Mouse (Mus musculus): ENCODE measurements at regions not wholly inside any gene's neighbourhood (a gene's known extent, or its start where the extent isn't known, plus 50 kb on each side); places are given as distances from the start of the nearest gene placed in this dataset.

DNA sequence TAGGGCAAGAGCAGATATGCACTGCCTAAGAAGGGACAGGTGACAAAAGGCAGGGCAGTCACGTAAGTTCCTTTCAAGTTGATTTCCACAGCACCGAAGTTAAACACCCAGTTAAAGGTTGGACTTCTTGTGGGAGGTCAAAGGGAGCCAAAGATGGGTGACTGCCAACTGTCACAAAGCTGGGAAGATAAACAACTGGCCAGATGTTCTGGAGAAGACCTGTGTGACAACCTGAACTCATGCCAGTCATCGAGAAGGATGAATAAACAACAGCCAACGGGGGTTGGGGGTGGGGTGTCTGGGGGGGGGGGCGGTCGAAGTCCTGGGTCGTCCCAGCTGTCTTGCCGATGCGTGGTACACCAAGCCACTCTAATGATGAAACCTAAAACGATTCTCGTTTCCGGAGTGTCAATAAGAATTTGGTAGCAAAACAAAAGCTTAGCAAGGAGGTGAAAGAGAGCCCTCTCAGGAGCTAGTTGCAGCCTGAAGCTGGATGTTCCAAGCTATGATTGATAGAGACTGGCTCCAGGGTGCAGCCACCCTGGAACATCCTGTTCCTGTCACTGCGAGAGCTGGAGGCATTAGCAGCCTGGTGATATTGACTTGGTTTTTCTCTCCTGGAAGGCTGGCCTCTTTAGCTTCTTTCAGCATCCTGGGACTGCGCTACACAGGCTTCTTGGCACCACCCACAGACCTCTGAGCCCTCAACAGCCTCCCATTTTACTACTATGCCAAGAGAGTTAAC is 259.0 kb downstream of the Foxo1 start:
- intact Hi-C loops (cut with DNase I) = no loop called here
- no peak for DNase-seq

GRCm38 (mm10) chr3:52522886-52523285 is 254.8 kb downstream of the Foxo1 start:
- no peak for DNase-seq
- intact Hi-C loops (cut with DNase I) = no loop called here

GRCm38 (mm10) chr3:52520609-52520947 is 252.4 kb downstream of the Foxo1 start:
- intact Hi-C loops (cut with DNase I) = no loop called here
- DNase-seq = peak; percentile 43

DNA sequence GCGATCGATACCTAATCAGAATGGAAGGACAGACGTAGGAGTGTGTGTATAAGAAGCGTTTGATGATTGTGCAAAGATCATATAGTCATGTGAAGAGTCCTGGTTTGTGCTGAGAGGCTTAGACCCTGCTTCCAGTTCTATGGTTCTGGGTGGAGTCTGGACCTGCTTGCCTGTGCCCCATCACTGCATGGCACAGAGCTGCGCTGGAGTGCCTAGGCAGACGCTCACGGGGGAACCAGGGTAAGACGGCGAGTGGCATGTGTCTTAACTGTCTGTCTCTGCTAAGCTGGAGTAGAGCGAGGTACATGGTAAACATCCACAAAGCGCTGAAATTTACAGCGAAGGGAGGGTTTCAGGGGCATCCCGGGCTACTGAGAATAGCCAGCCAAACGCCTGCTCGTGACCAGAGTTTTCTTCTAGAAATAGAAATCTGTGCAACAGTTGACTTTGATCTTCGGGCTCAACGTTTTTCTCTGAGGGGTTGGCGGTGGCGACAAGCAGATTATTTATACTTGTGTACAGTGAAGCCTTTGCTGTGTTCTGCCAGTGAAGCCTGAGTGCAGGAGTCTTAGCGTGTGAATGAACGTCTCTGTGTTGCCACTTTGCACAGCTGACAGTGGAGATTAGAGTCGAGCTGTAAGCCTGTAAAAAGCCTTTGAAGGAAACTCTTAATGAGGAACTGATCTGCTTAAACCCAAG is 251.9 kb downstream of the Foxo1 start:
- intact Hi-C loops (cut with DNase I) = no loop called here
- DNase-seq = peak; percentile 10

GRCm38 (mm10) chr3:52517808-52518207 is 249.7 kb downstream of the Foxo1 start:
- intact Hi-C loops (cut with DNase I) = no loop called here
- DNase-seq = no peak

DNA sequence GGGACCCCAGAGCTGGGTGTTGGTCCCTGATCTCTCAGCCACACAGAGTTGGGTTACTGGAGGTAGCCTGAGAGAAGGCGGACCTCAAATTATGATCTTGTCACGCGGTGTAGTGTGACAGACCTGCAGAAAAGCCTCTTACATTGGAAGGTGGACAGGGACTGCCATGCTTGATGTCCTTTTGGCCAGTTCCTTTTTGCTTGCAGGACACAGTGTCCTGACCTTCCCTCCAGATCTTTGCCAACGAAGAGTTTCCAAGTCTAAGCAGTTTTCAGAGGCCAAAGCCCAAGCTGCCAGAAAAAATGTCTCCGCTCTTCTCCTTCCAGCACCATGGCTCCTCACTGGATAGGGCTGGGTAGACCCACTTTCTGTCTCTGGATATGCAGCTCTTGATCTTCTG is 248.6 kb downstream of the Foxo1 start:
- DNase-seq = no peak
- intact Hi-C loops (cut with DNase I) = no loop called here

- no peak for DNase-seq
- intact Hi-C loops (cut with DNase I) = no loop called here
Measured at GRCm38 (mm10) chr3:52512761-52513160, 244.6 kb downstream of the Foxo1 start.

DNA sequence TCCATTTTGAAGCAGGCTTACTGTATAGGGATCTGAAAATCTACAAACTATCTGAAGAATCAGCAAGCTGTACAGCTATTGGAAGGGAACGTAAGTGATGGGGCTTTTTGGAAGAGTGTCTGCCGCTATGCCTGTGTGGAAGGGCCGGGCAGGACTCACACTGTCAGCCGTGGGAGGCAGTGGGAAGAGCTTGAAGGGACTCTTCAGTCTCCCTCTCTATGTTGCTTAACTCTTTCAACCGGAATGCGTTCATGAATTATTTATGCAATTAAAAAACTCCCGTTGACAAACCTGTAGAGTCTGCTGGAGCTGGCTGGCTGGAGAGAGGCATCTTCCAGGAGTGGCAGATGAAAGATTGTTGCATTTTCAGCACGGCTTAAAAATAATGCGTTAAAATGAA is 243.4 kb downstream of the Foxo1 start:
- DNase-seq = no peak
- intact Hi-C loops (cut with DNase I) = no loop called here

GRCm38 (mm10) chr3:52510831-52511230 is 242.7 kb downstream of the Foxo1 start:
- intact Hi-C loops (cut with DNase I) = no loop called here
- DNase-seq = no peak

- intact Hi-C loops (cut with DNase I) = no loop called here
- peak; percentile 51 for DNase-seq
Measured at GRCm38 (mm10) chr3:52510088-52510765, 242.1 kb downstream of the Foxo1 start.

- no peak for DNase-seq
- intact Hi-C loops (cut with DNase I) = no loop called here
Measured at GRCm38 (mm10) chr3:52503925-52504324, 235.8 kb downstream of the Foxo1 start.

DNA sequence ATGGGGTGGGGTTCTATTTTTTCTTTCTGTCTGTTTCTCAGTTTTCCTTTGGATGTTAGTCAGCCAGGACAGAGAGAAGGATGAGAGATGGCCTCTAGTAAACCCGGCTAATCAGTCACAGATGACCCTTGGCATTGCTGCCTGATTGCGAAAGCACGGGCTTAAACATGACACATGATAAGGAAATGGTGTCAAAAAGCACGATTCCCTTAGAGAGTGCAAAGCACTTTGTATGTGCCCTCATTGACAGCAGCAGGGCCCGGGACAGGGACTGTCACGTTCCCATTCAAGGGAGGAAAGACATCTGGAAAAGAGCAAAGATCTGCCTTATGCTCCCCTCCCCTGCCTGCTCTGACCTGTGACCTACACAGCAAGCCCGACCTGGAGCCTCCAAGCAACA is 234.1 kb downstream of the Foxo1 start:
- intact Hi-C loops (cut with DNase I) = no loop called here
- no peak for DNase-seq

DNA sequence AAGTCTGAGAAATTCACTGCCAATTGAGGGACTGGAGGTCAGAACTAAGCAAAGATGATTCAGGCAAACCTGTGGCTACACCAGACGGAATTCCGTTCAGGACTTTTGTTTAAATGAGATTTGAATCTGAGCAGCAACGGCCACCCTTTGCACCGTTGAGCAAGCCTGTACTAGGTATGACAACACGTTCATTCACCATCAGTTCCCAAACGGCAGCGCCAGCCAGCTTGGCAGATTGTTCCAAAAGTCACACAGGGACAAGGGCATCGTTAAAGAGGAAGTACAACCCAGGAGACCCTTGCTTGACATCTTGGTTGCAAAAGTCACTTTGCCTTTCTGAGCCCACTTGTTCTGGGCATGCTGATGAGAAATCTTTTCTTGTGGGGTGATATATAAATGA is 233.5 kb downstream of the Foxo1 start:
- DNase-seq = no peak
- intact Hi-C loops (cut with DNase I) = no loop called here

DNA sequence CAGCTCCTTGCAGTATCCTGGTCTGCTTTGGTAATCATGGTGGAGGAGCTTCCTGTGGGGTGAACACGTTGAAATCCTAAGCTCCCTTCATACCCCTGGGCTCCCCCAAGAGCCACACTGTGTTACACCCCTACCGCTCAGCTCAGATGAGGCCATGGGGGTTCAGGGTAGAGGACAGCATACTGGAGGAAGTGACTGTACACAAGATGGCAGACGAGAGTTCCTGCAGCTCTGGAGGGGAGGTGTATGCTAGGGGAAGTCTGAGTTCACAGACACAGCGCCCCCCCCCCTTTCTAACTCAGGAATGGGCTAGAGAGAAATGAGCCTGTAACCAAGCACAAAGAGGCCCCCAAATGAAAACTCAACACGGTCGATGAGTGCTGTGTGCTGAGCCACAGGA is 231.9 kb downstream of the Foxo1 start:
- DNase-seq = no peak
- intact Hi-C loops (cut with DNase I) = no loop called here

DNA sequence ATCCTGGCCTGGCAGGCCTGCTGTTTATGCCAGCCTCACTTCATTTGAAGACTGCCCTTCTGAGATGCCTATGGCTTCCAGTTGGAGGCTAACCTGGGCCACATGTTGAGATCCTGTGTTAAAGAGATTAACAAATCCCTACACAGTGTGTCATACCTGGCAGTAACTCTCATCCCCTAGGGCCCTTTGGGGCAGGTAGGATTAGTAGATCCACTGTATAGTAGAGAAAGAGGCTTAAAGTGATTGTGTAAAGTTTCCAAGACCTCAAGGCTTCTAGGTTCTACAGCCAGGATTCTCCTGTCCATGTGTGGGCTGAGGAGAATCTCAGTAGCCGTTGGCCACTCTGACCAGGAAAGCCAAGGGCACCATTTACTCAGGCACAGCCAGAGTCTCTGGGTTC is 231.4 kb downstream of the Foxo1 start:
- intact Hi-C loops (cut with DNase I) = no loop called here
- DNase-seq = no peak

GRCm38 (mm10) chr3:52498506-52499228 is 230.5 kb downstream of the Foxo1 start:
- intact Hi-C loops (cut with DNase I) = no loop called here
- DNase-seq = no peak

- no peak for DNase-seq
- intact Hi-C loops (cut with DNase I) = no loop called here
Measured at GRCm38 (mm10) chr3:52496965-52497364, 228.8 kb downstream of the Foxo1 start.

DNA sequence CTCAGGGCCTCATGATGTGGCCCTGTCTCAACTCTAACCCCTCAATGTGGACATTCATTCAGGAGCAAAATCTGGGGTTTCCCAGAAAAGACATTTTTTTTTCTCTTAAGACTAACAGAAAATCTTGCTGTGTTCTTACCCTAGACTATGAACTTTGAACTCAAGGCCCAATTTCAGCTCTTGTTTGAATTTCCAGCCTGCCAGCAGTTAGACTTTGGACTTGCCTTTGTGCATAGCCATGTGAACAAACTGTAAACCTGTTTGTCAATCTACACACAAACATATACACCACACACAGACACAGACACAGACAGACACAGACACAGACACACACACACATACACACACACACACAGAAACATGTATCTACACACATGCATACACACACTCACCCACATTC is 227.3 kb downstream of the Foxo1 start:
- intact Hi-C loops (cut with DNase I) = no loop called here
- DNase-seq = no peak

GRCm38 (mm10) chr3:52494924-52495323 is 226.8 kb downstream of the Foxo1 start:
- no peak for DNase-seq
- intact Hi-C loops (cut with DNase I) = no loop called here

DNA sequence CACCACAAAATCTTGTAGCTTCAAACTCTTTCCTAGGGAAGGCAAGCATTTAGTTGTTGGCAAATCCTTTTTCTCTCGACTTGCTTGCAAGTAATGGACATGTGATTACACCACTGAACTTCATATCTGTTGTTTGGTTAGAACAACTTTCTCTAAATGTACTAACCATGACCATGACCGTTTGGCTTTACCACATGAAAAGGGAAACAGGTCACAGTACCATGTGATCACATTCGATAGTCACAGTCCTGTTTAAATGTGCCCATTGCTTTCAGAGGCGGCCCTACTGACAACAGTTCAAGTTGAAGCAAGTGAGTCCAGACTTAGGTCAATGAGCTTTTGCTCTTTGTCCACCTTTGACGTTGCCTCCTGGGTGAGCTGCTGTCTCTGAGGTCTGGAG is 211.1 kb downstream of the Foxo1 start:
- DNase-seq = no peak
- intact Hi-C loops (cut with DNase I) = no loop called here

DNA sequence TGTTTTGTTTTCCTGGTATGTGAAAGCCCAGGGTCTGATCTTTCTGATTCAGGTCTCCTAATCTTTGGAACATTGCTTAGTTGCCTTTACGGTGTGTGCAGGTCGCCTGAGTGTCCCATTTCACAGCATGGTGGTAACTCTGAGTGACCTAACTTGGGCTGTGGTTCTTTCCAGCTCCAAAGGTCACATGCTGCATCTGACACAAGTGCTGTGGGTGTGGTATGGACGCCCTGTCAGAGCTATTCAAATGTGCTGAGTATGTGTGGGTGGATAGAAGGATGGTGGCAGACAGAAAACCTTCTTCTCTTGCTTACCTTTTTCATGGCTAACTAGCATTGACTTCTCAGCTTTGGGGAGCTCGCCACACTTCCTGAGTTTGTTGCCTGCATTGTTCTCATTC is 201.8 kb downstream of the Foxo1 start:
- intact Hi-C loops (cut with DNase I) = no loop called here
- DNase-seq = no peak

GRCm38 (mm10) chr3:52469397-52469796 is 201.3 kb downstream of the Foxo1 start:
- no peak for DNase-seq
- intact Hi-C loops (cut with DNase I) = no loop called here

All from left cerebral cortex, postnatal 4 days (tissue).